Mouse (Mus musculus): ENCODE measurements around the gene Wdr46.

Gene Wdr46

DNA sequence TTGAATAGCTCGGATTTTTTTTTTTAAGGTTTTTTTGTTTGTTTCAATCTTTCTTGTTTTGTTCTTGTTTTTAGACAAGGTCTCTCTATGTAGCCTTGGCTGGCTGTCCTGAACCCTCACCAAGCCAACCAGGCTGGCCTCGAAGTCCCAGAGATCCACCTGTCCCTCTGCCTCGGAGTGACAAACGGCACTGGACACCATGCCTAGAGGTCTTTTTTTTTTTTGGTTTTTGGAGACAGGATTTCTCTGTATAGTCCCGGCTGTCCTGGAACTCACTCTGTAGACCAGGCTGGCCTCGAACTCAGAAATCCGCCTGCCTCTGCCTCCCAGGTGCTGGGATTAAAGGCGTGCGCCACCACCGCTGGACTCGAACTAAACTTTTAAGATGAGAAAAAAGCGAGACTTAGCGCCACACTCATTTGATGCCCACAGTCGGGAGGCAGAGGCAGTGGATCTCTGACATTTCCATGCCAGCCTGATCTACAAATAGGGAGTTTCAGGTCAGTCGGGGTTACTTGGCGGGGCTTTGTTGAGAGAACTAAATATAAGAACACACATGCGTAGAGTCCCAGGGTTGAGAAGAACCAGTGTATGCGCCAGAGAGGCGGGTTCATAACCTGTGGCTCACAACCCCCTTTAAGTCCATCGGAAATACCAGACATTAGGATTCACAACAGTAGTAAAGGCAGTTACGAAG is 12.1 kb upstream of the Wdr46 start:
- in situ Hi-C loops (cut with MseI, MboI): no loop called here

DNA sequence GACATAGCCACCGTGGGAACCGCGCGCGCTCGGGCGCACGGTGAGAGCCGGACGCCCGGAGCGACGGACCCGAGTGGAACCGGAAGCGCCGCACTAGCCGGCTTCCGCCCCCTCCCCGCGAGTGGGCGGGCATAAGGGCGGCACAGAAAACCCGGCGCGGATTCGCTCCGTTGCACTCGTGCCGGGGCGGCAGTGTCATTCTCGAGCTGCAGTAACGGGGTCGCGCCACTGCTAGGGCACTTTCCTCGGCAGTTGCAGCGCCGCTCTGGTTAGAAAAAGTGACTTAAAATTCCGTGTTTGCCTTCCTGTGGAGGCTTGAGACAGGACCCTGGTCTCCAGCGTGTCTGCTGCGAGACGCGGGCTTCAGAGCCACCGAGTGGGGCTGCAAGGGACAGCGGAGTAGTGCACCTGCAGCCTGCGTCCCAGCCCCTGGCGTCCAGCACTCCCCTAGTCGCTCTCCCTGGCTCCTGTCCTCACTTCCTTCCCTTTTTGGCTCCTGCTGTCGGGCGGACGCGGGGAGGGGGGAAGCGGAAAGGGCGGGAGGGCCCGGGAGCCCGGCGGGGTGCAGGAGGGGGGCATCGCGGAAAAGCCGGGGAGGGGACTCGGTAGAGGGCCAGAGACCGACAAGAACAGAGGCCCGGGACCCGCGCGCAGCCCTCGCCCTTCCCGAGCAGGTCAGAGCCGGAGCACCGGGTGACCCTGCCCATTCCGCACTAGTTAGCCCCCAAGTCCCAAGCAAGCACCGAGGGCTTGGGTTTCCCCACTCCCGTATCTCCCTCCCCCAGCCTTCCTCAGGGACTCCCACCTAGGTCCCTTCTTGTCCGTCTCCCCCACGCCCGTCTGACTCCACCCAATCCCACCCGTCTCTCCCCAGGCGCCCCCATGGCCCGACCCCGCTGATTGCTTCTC is 10.8 kb upstream of the Wdr46 start, which contains the start of gene Rgl2:
Gene Rgl2 (plus strand): TSS at position 173 of the 909 bp plus-strand sequence.
- in situ Hi-C loops (cut with MseI, MboI): no loop called here

DNA sequence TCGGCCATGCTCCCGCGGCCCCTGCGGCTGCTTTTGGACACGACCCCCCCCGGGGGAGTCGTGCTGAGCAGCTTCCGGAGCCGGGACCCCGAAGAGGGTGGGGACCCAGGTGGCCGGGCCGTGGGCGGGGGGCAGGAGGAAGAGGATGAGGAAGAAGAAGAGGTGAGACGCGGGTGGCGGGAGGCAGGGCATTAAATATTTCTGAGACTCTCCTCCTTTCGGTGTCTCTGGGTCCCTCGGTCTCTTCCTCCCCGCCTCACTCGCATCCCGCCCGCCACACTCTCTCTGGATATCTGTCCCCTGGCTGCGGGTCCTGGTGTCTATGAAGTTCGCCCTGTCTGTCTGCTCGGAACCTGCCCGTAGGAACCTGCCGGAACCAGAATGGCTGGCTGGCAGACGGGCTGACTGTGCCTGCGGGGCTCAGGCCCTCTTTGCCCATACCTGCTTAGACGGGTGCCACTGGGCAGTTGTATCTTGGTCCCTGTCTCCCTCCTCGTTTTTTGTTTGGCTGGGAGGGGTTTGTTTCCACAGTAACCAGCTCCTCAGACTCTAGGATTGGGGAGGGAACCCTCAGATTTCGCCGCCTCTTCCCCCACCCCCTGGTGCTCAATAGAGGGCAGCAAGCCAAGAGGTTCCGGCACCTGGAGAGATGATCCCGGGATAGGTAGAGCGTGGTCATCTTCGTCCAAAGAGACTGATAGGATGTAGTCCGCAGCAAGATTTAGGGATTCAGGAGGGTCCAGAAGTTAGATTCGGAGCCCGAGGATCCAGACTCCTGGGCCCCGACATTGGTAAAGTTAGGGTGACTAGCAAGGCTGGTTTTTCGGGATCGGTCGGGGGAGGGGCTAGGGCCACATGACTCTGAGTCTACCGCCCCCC is 9.9 kb upstream of the Wdr46 start:
- in situ Hi-C loops (cut with MseI, MboI): no loop called here

DNA sequence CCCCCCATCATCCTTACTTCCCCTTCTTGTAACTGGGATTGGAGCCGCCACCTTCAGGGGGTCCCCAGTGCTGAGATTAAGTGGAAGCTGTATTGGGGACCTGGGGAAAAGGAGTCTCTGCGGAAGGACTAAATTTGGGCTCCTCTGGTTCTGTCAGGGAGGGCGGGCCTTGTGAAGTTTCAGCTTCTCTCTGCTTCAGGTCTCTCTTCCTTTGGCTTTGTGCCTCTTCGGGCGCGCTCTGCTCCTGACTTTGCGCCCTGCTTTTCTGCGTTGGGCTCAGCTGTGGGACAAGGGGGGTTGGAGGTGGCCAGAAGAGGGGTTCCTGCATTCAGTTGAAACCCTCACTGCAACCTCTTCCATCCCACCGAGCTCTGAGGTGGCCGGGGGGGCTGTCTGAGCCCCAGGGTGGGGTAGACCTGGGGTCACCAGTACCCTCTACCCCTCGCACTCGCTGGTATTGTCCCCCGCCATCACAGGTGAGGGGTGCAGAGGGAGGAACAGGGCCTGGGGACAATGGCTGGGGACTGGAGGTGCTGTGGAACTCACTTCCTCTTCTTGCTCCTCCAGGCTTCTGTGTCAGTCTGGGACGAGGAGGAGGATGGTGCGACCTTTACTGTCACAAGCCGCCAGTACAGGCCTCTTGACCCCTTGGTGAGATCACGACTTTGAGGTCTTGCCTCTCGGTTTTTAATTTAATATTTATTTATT is 9.1 kb upstream of the Wdr46 start:
- in situ Hi-C loops (cut with MseI, MboI): no loop called here

DNA sequence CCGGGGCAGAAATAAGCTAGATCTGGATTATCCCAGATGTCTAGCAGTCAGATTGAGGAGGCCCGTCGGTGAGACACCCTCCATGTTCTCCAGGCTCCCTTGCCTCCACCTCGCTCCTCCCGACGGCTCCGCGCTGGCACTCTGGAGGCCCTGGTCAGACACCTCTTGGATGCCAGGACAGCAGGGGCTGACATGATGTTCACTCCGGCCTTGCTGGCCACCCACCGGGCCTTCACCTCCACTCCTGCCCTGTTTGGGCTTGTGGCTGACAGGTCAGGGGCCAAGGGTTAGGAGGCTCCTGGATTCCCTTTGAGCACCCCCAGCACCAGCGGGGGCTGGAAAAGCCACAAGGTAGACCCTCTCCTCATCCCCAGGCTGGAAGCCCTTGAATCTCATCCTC is 8.5 kb upstream of the Wdr46 start:
- in situ Hi-C loops (cut with MseI, MboI): no loop called here

DNA sequence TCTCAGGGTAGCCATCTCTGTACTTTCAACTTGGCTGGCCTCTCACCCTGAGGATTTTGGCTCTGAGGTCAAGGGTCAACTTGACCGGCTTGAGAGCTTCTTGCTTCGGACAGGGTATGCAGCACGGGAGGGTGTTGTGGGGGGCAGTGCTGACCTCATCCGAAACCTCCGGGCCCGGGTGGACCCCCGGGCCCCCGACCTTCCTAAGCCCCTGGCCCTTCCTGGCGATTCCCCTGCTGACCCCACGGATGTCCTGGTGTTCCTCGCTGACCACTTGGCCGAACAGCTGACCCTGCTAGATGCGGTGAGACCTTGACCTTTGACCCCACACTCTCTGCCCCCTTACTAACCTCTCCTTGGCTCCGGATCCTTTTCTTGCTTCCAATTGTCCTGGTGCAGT is 8.0 kb upstream of the Wdr46 start:
- in situ Hi-C loops (cut with MseI, MboI): no loop called here

DNA sequence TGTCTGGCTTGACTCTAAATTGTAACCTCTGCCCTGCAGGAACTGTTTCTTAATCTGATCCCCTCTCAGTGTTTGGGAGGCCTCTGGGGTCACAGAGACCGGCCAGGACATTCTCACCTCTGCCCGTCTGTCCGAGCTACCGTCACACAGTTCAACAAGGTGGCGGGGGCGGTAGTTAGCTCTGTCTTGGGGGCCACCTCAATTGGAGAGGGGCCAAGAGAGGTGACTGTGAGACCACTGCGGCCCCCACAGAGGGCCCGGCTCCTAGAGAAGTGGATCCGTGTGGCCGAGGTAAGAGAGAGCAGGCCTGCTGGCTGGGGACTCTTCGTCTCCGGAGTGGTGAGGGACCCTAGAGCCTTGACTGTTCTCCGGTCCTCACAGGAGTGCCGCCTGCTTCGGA is 7.5 kb upstream of the Wdr46 start:
- in situ Hi-C loops (cut with MseI, MboI): no loop called here

DNA sequence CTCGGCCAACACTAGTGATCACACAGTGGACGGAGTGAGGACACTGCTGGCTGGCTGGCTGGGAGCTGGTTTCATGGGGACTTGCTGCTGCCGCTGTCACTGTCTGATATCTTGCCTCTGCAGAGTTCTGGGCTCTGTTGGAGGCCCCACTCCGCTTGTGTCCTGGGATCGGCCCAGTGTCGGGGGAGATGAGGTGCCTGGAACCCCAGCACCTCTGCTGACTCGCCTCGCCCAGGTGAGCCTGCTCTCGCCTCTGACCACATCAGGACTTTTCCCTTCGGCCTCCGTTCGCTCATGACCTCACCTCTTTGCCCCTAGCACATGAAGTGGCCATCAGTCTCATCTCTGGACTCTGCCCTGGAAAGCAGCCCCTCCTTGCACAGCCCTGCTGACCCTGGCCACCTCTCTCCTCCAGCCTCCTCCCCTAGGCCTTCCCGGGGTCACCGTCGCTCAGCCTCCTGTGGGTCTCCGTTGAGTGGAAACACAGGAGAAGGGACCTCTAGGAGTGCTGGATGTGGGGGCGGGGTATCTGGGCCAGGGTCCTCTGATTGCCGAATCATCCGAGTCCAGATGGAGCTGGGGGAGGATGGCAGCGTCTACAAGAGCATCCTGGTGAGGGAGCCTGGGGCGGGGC is 4.9 kb upstream of the Wdr46 start:
- in situ Hi-C loops (cut with MseI, MboI): no loop called here

DNA sequence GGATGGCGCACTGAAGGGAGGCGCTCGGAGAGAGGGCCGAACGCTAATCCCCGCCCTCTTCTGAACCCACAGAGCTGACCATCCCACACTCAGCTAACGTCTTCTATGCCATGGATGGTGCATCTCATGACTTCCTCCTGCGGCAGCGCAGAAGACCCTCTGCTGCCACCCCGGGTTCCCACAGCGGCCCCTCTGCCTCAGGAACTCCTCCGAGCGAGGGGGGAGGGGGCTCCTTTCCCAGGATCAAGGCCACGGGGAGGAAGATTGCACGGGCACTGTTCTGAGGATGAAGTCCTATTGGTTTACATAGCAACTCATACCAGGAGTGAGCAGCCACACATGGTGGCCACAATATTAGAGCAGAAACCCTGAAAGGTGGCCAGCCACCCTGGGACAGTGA is 3.5 kb upstream of the Wdr46 start:
- in situ Hi-C loops (cut with MseI, MboI): no loop called here

DNA sequence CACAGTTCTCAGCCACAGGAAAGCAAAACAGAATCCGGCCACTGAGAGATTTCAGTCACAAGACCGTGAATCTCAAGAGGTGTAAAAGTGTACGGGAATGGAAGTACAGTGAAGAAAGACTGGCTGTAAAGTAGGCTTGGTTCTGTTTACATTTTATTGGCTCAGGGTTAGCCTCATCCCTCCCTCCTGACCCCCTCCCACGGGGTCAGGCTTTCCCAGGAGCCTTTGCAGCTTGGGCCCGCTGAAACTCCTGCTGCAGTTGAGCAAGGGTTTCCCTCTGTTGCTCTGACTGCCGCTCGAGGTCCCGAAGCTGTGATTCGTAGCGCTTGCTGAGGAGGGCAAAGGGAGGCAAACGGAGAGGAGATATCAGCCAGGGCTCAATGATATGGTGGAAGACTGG is 1.7 kb upstream of the Wdr46 start:
- in situ Hi-C loops (cut with MseI, MboI): no loop called here

DNA sequence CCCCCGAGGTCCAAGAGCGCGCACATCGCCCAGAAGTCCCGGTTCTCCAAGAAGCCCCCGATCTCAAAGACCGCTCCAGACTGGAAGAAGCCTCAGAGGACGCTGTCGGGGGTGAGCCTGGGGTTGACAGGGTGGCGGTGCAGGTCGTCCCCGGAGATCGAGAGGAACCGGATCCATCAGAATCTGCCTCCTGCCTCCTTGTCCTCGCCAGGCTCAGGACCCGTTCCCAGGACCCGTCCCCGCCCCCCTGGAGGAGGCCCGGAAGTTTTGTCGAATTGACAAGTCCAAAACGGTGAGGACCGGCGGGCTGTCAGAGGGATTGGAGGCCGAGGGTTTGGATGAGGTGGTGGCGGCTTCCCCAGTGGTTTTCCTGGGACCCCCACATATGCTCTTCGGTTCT is 521 bp downstream of the Wdr46 start:
- in situ Hi-C loops (cut with MseI, MboI): no loop called here

DNA sequence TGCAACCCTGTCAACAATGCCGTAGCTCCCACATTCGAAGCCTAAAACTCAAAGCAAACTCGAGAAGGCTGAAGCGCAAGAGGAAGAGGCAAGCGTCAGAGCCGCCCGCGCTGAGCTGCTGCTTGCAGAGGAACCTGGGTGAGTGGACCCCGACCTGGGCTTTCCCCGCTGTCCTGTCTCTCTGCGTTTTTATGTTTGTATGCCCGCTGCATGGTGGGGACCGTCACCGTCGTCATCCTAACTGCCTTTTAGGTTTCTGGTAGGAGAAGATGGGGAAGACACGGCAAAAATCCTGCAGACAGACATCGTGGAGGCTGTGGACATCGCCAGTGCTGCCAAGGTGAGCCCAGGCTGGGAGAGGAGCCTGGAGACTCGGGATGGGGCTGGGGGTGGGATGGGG is 921 bp downstream of the Wdr46 start:
- in situ Hi-C loops (cut with MseI, MboI): no loop called here

DNA sequence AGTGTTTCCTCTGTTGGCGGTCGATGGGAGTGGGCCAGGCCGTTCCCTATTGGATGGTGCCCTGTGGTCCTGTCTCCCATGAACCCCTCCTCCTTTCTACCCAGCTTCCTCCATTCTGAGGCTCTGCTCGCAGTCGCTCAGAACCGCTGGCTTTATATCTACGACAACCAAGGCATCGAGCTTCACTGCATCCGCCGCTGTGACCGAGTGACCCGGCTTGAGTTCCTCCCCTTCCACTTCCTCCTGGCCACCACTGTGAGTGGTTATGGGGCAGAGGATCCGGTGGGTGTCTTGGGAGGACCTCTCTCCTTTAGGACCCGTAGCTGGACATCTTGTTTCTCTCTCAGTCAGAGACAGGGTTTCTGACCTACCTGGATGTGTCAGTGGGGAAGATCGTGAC is 3.0 kb downstream of the Wdr46 start:
- in situ Hi-C loops (cut with MseI, MboI): no loop called here

DNA sequence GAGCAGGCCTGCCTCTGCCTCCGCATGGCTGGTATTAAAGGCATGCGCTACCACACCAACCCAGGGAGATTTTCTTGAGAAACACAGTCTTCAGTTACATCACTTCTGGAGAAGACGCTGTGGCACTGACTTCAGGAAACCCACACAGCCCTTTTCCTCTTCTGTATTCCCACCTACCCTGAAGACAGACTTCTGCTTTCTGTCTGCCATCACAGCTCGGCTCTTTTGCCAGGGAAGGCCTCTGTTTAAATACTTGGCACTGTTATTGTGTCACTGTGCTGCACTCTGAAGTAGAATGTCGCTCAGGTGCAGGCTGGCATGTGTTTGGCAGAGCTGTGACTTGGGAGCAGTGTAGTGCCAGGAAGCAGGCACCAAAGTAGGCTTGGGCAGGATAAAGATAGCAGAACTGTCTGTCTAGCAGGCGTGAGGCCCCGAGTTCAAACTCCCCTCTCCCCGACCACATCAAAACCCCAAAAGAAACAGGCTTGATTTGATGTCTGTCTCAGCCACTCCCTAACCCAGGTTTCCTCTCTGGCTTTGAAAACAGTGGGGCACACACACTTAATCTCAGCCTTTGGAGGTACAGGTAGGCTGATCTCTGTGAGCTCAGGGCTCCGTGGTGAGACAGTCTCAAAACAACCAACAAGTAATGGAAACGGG is 7.1 kb downstream of the Wdr46 start:
- in situ Hi-C loops (cut with MseI, MboI): no loop called here

DNA sequence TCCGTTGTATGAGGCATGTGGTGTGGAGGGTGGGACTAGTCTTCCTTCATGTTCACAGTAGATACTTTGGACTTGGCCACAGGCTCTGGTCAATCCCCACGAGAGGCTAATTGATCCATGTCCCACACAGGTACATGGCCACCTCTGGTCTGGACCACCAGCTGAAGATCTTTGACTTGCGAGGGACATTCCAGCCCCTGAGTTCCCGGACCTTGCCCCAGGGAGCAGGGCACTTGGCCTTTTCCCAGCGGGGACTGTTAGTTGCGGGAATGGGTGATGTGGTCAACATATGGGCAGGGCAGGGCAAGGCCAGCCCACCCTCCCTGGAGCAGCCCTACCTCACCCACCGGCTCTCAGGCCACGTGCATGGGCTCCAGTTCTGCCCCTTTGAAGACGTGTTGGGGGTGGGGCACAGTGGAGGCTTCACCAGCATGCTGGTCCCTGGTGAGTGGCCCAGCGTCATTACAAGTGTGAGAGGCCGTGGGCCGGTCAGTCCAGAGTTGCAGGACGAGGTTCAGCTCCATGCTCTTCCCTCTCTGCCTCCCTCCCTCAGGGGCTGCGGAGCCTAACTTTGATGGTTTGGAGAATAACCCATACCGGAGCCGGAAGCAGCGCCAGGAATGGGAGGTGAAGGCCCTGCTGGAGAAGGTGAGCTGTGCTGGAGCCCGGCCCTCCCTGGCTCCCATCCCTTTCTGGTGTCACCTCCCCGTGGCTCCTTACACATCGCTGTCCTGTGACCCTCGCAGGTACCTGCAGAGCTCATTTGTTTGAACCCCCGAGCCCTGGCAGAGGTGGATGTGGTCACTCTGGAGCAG is 7.8 kb downstream of the Wdr46 start:
- in situ Hi-C loops (cut with MseI, MboI): no loop called here

DNA sequence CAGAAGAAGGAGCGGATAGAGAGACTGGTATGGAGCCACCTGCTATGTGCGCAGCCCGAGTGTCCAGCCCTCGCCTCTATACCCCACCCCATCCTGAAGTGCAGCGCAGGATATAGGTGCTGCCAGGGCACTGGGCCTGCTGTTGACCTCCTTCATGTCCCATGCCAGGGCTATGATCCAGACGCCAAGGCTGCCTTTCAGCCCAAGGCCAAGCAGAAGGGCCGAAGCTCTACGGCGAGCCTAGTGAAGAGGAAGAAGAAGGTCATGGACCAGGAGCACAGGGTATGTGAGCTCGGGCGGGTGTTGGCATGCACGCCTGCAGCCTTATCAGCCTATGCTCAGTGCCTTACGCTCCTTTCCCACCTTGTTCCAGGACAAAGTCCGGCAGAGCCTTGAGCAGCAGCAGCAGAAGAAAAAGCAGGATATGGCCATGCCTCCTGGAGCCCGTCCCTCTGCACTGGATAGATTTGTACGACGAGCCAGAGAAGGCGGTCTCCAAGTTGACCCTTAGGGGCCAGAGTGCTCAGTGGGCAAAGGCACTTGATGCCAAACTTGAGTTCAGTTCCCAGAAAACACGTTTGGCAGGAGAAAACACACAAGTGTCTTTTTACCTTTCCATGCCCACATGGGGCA is 8.6 kb downstream of the Wdr46 start:
- in situ Hi-C loops (cut with MseI, MboI): no loop called here

DNA sequence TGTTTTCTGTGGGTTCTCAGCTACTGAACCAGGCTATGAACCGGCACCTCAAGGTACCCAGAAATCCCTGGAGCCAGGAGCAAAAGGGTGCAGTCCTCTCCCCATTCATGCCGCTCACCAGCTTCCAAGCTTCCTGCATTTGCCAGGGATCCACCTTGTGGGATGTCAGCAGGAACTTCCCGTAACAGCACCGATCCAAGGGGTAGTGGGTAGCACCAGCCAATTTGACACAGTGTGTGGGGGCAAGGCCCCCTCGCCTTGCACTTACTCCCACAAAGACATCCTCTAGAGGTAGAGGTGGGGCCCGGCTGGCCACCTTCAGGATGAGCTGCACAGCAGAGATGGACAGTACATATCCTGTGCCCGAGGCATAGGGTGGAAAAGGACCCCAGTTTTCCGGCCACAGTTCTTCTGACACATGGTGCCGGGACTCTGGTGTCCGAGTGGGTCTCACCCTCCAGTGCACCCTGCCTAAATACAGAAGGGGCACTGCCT is 9.7 kb downstream of the Wdr46 start:
- in situ Hi-C loops (cut with MseI, MboI): loop anchor here in 1 of 2 experiments (25.0 kb wide), 1 partner anchor 1687 kb away; the partner anchor contains the start of genes Gm9573 and Mucl3

Data from mouse trophoblast stem cell (cell line).